Mouse (Mus musculus): ENCODE measurements around the gene Gtf3c4. TPM values are rescaled to one million over a fixed set of nuclear protein-coding genes. Genes with fewer than 3 reads are reported as not detected.

Gene Gtf3c4
- polyA plus RNA-seq, 1 experiment from 2014 or later = 11.5 TPM

DNA sequence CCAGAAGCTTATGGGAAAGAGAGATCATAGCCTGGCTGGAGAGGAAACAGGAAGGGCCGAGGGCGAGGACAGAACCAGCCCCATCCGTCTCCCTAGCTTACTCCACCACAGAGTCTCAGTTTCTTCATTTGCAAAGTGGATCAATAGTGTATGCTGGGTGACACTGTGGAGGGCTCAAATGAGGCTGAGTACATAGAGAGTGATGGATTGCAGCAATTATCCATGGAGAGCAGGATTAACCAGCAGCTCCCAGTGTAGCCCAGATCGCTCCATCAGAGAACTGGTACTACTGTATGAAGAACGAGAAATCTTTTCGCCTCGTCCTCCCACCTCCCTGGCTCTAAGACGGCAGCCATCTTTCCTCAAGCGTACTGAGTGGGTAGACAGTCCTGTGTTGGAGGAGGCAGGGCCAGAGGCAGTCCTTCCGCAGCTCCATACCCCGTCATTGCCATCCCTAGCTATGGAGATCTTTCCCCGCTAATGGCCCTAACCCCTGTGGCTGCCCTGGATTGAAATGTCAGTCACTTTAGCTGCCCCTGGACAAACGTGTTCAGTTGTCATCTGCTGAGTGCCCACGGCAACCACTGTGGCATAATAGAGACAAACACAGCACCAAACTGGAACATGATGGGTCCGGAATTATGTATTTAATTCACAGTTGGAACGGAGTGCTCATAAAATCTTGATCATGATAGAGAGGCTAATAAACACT lies 53.6 kb downstream of the Gtf3c4 start:
- WGBS (ENCODE audit: missing documents) = 84% methylated on average over 16 of the region's 16 CpGs
- no peaks in the 10 kb centered on the region for H3K79me2 ChIP-seq (ENCODE audit: inconsistent target)
- no peaks in the 10 kb centered on the region for H3K36me3 ChIP-seq (ENCODE audit: inconsistent target)
- no peak overlapping the region for H3K4me3 ChIP-seq (ENCODE audit: inconsistent target)
- no peak overlapping the region for H3K27ac ChIP-seq

- H3K4me3 ChIP-seq (ENCODE audit: inconsistent target) = no peak overlapping the region
- 96% methylated on average over 4 of the region's 4 CpGs for WGBS (ENCODE audit: missing documents)
- H3K36me3 ChIP-seq (ENCODE audit: inconsistent target) = no peaks in the 10 kb centered on the region
- no peak overlapping the region for H3K27ac ChIP-seq
- H3K79me2 ChIP-seq (ENCODE audit: inconsistent target) = no peaks in the 10 kb centered on the region
These were observed 58.9 kb downstream of the Gtf3c4 start for GRCm38 (mm10) chr2:28781310-28781709.

GRCm38 (mm10) chr2:28780001-28780782 lies 60.0 kb downstream of the Gtf3c4 start:
- Histone ChIP-seq H3K36me3 (ENCODE audit: inconsistent target) (no peaks in the 10 kb centered on the region), H3K4me3 (ENCODE audit: inconsistent target) (no peak overlapping the region), H3K27ac (no peak overlapping the region), H3K79me2 (ENCODE audit: inconsistent target) (no peaks in the 10 kb centered on the region)
- WGBS (ENCODE audit: missing documents) = 84% methylated on average over 16 of the region's 16 CpGs

- Histone ChIP-seq H3K4me3 (ENCODE audit: inconsistent target) (no peak overlapping the region), H3K79me2 (ENCODE audit: inconsistent target) (no peaks in the 10 kb centered on the region), H3K36me3 (ENCODE audit: inconsistent target) (no peaks in the 10 kb centered on the region), H3K27ac (no peak overlapping the region)
- WGBS (ENCODE audit: missing documents) = 54% methylated on average over 2 of the region's 2 CpGs
These were observed 63.4 kb downstream of the Gtf3c4 start for GRCm38 (mm10) chr2:28776728-28777127.

- no peak overlapping the region for H3K27ac ChIP-seq
- no peaks in the 10 kb centered on the region for H3K79me2 ChIP-seq (ENCODE audit: inconsistent target)
- 92% methylated on average over 7 of the region's 8 CpGs for WGBS (ENCODE audit: missing documents)
- H3K4me3 ChIP-seq (ENCODE audit: inconsistent target) = no peak overlapping the region
- no peaks in the 10 kb centered on the region for H3K36me3 ChIP-seq (ENCODE audit: inconsistent target)
These were observed 66.1 kb downstream of the Gtf3c4 start for GRCm38 (mm10) chr2:28774073-28774472.

Other genes with a start within 250 kb of the Gtf3c4 start
- gene Gfi1b, start 218.4 kb downstream of the Gtf3c4 start, polyA plus RNA-seq (2018) = 0.10 TPM in 1 of 3 replicates, not detected in the others
- gene Tsc1, start 199.1 kb downstream of the Gtf3c4 start, polyA plus RNA-seq (2018) = 11.4 to 16.4 TPM (median 15.1 TPM) in 3 replicates
- 11.7 to 25.3 TPM (median 13.8 TPM) in 3 replicates for gene Spaca9, start 140.6 kb downstream of the Gtf3c4 start, polyA plus RNA-seq (2018)
- gene Ak8, start 140.2 kb downstream of the Gtf3c4 start, polyA plus RNA-seq (2018) = 5.3 to 14.5 TPM (median 9.7 TPM) in 3 replicates
- 9.6 to 15.8 TPM (median 9.6 TPM) in 3 replicates for gene Ddx31, start within 50 bp of the Gtf3c4 start, polyA plus RNA-seq (2018)
- gene Barhl1, start 76.3 kb upstream of the Gtf3c4 start, polyA plus RNA-seq (2018) = not detected in 3 replicates
- gene Cfap77, start 214.7 kb upstream of the Gtf3c4 start, polyA plus RNA-seq (2018) = not detected in 3 replicates
- 8.0 to 12.4 TPM (median 10.7 TPM) in 3 replicates for gene Ttf1, start 219.9 kb upstream of the Gtf3c4 start, polyA plus RNA-seq (2018)

All from macrophage (primary cell).